Mouse (Mus musculus) liver, embryonic 12.5 days (tissue): ENCODE results near the gene Wdr17. TPM values are rescaled to one million over a fixed set of nuclear protein-coding genes. Genes with fewer than 3 reads are reported as not detected.

ENCODE experiments used
- ATAC-seq: fragments of 200-750 bp; cut with Nextera tagmentation; 2 replicates; pipeline ENCODE4 v1.8.0; 2017; ENCODE audit warnings: moderate number of reproducible peaks, mild to moderate bottlenecking, moderate library complexity
- H3K27ac ChIP-seq: fragments of 300-500 bp; sonication (generic); 2 replicates; pipeline ENCODE4 v1.5.1; 2016; ENCODE audit warnings: mild to moderate bottlenecking
- H3K27me3 ChIP-seq: fragments of 300-500 bp; sonication (generic); replicated peaks from 2 replicates; pipeline ENCODE4 v1.6.1; 2016; ENCODE audit warnings: mild to moderate bottlenecking, moderate library complexity
- H3K36me3 ChIP-seq: fragments of 300-500 bp; sonication (generic); 2 replicates; pipeline ENCODE4 v1.6.1; 2016; ENCODE audit warnings: mild to moderate bottlenecking, moderate library complexity
- H3K4me1 ChIP-seq: fragments of 300-500 bp; sonication (generic); 2 replicates; pipeline ENCODE4 v1.6.1; 2016
- H3K4me2 ChIP-seq: fragments of 300-500 bp; sonication (generic); 2 replicates; pipeline ENCODE4 v1.6.1; 2016; ENCODE audit warnings: mild to moderate bottlenecking, moderate library complexity
- H3K4me3 ChIP-seq: fragments of 300-500 bp; sonication (generic); 2 replicates; pipeline ENCODE4 v1.5.1; 2016; ENCODE audit warnings: mild to moderate bottlenecking, moderate library complexity
- H3K9ac ChIP-seq: fragments of 300-500 bp; sonication (generic); 2 replicates; pipeline ENCODE4 v1.6.1; 2016; ENCODE audit warnings: mild to moderate bottlenecking, moderate library complexity
- H3K9me3 ChIP-seq: fragments of 300-500 bp; sonication (generic); replicated peaks from 2 replicates; pipeline ENCODE4 v1.6.1; 2016; ENCODE audit warnings: mild to moderate bottlenecking, moderate library complexity
- WGBS: fragments of 180-500 bp; shearing (Covaris S2); methylation state at CpG from one replicate; pipeline ENCODE4 v1.1.7; 2016; ENCODE audit not compliant: insufficient replicate concordance; 5-methylcytosine and 5-hydroxymethylcytosine counted together
- polyA plus RNA-seq: library from polyadenylated mRNA; unstranded; fragments of >200 nt; fragmentation: Nextera tagmentation; extraction: Ambion mirVana; gene quantifications from 2 replicates; pipeline ENCODE4 v1.2.1, GENCODE M21; 2016

Gene Wdr17
- polyA plus RNA-seq, 1 experiment from 2014 or later: not detected

- H3K36me3 ChIP-seq: no peaks in the 10 kb centered on the region
- H3K9ac ChIP-seq: no peak overlapping the region
- no peaks in the 10 kb centered on the region for H3K27me3 ChIP-seq
- H3K27ac ChIP-seq: no peak overlapping the region
- H3K9me3 ChIP-seq: no peaks in the 10 kb centered on the region
- no peak for ATAC-seq
- no peaks in the 10 kb centered on the region for H3K4me1 ChIP-seq
- no peak overlapping the region for H3K4me3 ChIP-seq
- WGBS: 64% methylated on average over 4 of the region's 4 CpGs
- H3K4me2 ChIP-seq: no peak overlapping the region
Measured at GRCm38 (mm10) chr8:54864038-54864760, 22.8 kb downstream of the Wdr17 start.

- Histone ChIP-seq H3K4me1 (no peaks in the 10 kb centered on the region), H3K27me3 (no peaks in the 10 kb centered on the region), H3K9ac (no peak overlapping the region), H3K4me2 (no peak overlapping the region), H3K36me3 (no peaks in the 10 kb centered on the region), H3K27ac (no peak overlapping the region), H3K4me3 (no peak overlapping the region), H3K9me3 (no peaks in the 10 kb centered on the region)
- no peak for ATAC-seq
- 72% methylated on average over 5 of the region's 5 CpGs for WGBS
Measured at GRCm38 (mm10) chr8:54836029-54836959, 50.7 kb downstream of the Wdr17 start.

- H3K4me3 ChIP-seq: no peak overlapping the region
- 50% methylated on average over 4 of the region's 4 CpGs for WGBS
- no peak overlapping the region for H3K9ac ChIP-seq
- no peak overlapping the region for H3K4me2 ChIP-seq
- H3K4me1 ChIP-seq: no peaks in the 10 kb centered on the region
- no peak for ATAC-seq
- no peaks in the 10 kb centered on the region for H3K36me3 ChIP-seq
- no peaks in the 10 kb centered on the region for H3K9me3 ChIP-seq
- H3K27ac ChIP-seq: no peak overlapping the region
- H3K27me3 ChIP-seq: no peaks in the 10 kb centered on the region
Measured at GRCm38 (mm10) chr8:54829794-54830426, 57.1 kb downstream of the Wdr17 start.

- Histone ChIP-seq H3K36me3 (no peaks in the 10 kb centered on the region), H3K4me2 (no peak overlapping the region), H3K4me3 (no peak overlapping the region), H3K27me3 (no peaks in the 10 kb centered on the region), H3K9me3 (no peaks in the 10 kb centered on the region), H3K9ac (no peak overlapping the region), H3K4me1 (no peaks in the 10 kb centered on the region), H3K27ac (no peak overlapping the region)
- ATAC-seq: no peak
- 66% methylated on average over 2 of the region's 2 CpGs for WGBS
Measured at GRCm38 (mm10) chr8:54827974-54828373, 59.0 kb downstream of the Wdr17 start.

- WGBS: 64% methylated on average over 5 of the region's 5 CpGs
- Histone ChIP-seq H3K27ac (no peak overlapping the region), H3K9ac (no peak overlapping the region), H3K4me2 (no peak overlapping the region), H3K27me3 (no peaks in the 10 kb centered on the region), H3K36me3 (no peaks in the 10 kb centered on the region), H3K4me1 (no peaks in the 10 kb centered on the region), H3K9me3 (no peaks in the 10 kb centered on the region), H3K4me3 (no peak overlapping the region)
- ATAC-seq: no peak
Measured at GRCm38 (mm10) chr8:54822956-54823355, 64.0 kb downstream of the Wdr17 start.

- Histone ChIP-seq H3K4me2 (no peak overlapping the region), H3K9me3 (no peaks in the 10 kb centered on the region), H3K9ac (no peak overlapping the region), H3K36me3 (no peaks in the 10 kb centered on the region), H3K27ac (no peak overlapping the region), H3K27me3 (no peaks in the 10 kb centered on the region), H3K4me3 (no peak overlapping the region), H3K4me1 (no peaks in the 10 kb centered on the region)
- ATAC-seq: no peak
Measured at GRCm38 (mm10) chr8:54818651-54819050, 68.3 kb downstream of the Wdr17 start.

GRCm38 (mm10) chr8:54808217-54808616 is 78.8 kb downstream of the Wdr17 start:
- no peaks in the 10 kb centered on the region for H3K27me3 ChIP-seq
- no peak overlapping the region for H3K4me2 ChIP-seq
- ATAC-seq: no peak
- no peaks in the 10 kb centered on the region for H3K4me1 ChIP-seq
- H3K9me3 ChIP-seq: no peaks in the 10 kb centered on the region
- H3K4me3 ChIP-seq: no peak overlapping the region
- no peak overlapping the region for H3K27ac ChIP-seq
- H3K36me3 ChIP-seq: no peaks in the 10 kb centered on the region
- 53% methylated on average over 6 of the region's 6 CpGs for WGBS
- no peak overlapping the region for H3K9ac ChIP-seq

- no peaks in the 10 kb centered on the region for H3K27me3 ChIP-seq
- no peaks in the 10 kb centered on the region for H3K4me1 ChIP-seq
- H3K9ac ChIP-seq: no peak overlapping the region
- H3K27ac ChIP-seq: no peak overlapping the region
- no peak overlapping the region for H3K4me2 ChIP-seq
- no peaks in the 10 kb centered on the region for H3K9me3 ChIP-seq
- WGBS: 74% methylated on average over 6 of the region's 6 CpGs
- no peaks in the 10 kb centered on the region for H3K36me3 ChIP-seq
- ATAC-seq: no peak
- H3K4me3 ChIP-seq: no peak overlapping the region
Measured at GRCm38 (mm10) chr8:54806173-54806572, 80.8 kb downstream of the Wdr17 start.

- 65% methylated on average over 2 of the region's 2 CpGs for WGBS
- no peak overlapping the region for H3K4me3 ChIP-seq
Measured at GRCm38 (mm10) chr8:54792699-54793061, 94.3 kb downstream of the Wdr17 start.

GRCm38 (mm10) chr8:54791858-54792698 is 94.9 kb downstream of the Wdr17 start:
- H3K9me3 ChIP-seq: no peaks in the 10 kb centered on the region
- no peak overlapping the region for H3K9ac ChIP-seq
- 64% methylated on average over 2 of the region's 2 CpGs for WGBS
- no peaks in the 10 kb centered on the region for H3K36me3 ChIP-seq
- H3K27me3 ChIP-seq: no peaks in the 10 kb centered on the region
- no peak overlapping the region for H3K4me3 ChIP-seq
- H3K4me2 ChIP-seq: no peak overlapping the region
- ATAC-seq: no peak
- H3K4me1 ChIP-seq: no peaks in the 10 kb centered on the region
- H3K27ac ChIP-seq: no peak overlapping the region

More at GRCm38 (mm10) chr8:54792699-54793061, 94.3 kb downstream of the Wdr17 start:
- Histone ChIP-seq H3K27ac (no peak overlapping the region), H3K36me3 (no peaks in the 10 kb centered on the region), H3K9ac (no peak overlapping the region), H3K4me1 (no peaks in the 10 kb centered on the region), H3K27me3 (no peaks in the 10 kb centered on the region), H3K9me3 (no peaks in the 10 kb centered on the region), H3K4me2 (no peak overlapping the region)
- ATAC-seq: no peak

GRCm38 (mm10) chr8:54780134-54780942 is 106.6 kb downstream of the Wdr17 start:
- Histone ChIP-seq H3K27me3 (no peaks in the 10 kb centered on the region; the same call in 1 of the 2 replicates), H3K4me2 (peak overlapping the region; percentile 62), H3K9ac (no peak overlapping the region), H3K4me3 (peak overlapping the region; percentile 35), H3K4me1 (no peaks in the 10 kb centered on the region), H3K27ac (no peak overlapping the region), H3K36me3 (no peaks in the 10 kb centered on the region), H3K9me3 (no peaks in the 10 kb centered on the region)
- ATAC-seq: no peak
- WGBS: 11% methylated on average over 16 of the region's 16 CpGs
